Mouse (Mus musculus) ES-Bruce4 (cell line): ENCODE results near the gene Ptprm. TPM values are rescaled to one million over a fixed set of nuclear protein-coding genes. Genes with fewer than 3 reads are reported as not detected.

ENCODE experiments used
- H3K27ac ChIP-seq: 2 replicates; pipeline ENCODE4 v1.5.1; 2012; ENCODE audit warnings: low read length, inconsistent platforms; ENCODE audit not compliant: insufficient read depth
- H3K27me3 ChIP-seq: 2 replicates; pipeline ENCODE4 v1.6.1; 2012; ENCODE audit warnings: mild to moderate bottlenecking, low read length, inconsistent platforms; ENCODE audit not compliant: control insufficient read depth, poor library complexity, insufficient read depth, severe bottlenecking
- H3K36me3 ChIP-seq: 2 replicates; pipeline ENCODE4 v1.6.1; 2012; ENCODE audit warnings: inconsistent platforms, mild to moderate bottlenecking, low read length, moderate library complexity; ENCODE audit not compliant: control insufficient read depth, poor library complexity, insufficient read depth, severe bottlenecking
- H3K4me1 ChIP-seq: one replicate; pipeline ENCODE4 v1.8.1; 2011; ENCODE audit warnings: low read length; ENCODE audit not compliant: control insufficient read depth, insufficient read depth
- H3K4me3 ChIP-seq: 2 replicates; pipeline ENCODE4 v1.5.1; 2011; ENCODE audit warnings: low read depth, mild to moderate bottlenecking, low read length
- H3K9ac ChIP-seq: 2 replicates; pipeline ENCODE4 v1.6.1; 2012; ENCODE audit warnings: low read depth, mild to moderate bottlenecking, inconsistent platforms; ENCODE audit not compliant: poor library complexity, severe bottlenecking
- H3K9me3 ChIP-seq: replicated peaks from 2 replicates; pipeline ENCODE4 v1.6.1; 2012; ENCODE audit warnings: mild to moderate bottlenecking, low read length, inconsistent platforms; ENCODE audit not compliant: control insufficient read depth, poor library complexity, insufficient read depth, severe bottlenecking
- CTCF ChIP-seq: IDR thresholded peaks from one replicate; pipeline ENCODE4 v1.8.1; 2011; ENCODE audit warnings: low read depth, low read length
- EP300 ChIP-seq: IDR thresholded peaks from 2 replicates; pipeline ENCODE4 v1.6.1; 2011; ENCODE audit warnings: low read depth, low read length; ENCODE audit not compliant: insufficient read depth
- POLR2A ChIP-seq: IDR thresholded peaks from one replicate; pipeline ENCODE4 v1.8.1; 2011; ENCODE audit warnings: low read length; ENCODE audit not compliant: insufficient read depth
- polyA plus RNA-seq: library from polyadenylated mRNA; stranded (reverse); fragments of >200 nt; gene quantifications from 2 replicates; pipeline ENCODE4 v1.2.4, GENCODE M21; 2011; ENCODE audit warnings: low read depth; ENCODE audit not compliant: missing spikeins, insufficient read depth, insufficient read length

The Ptprm gene
- polyA plus RNA-seq, 1 experiment: 10.8 TPM

- Histone ChIP-seq H3K27ac (no peak overlapping the region), H3K27me3 (no peaks in the 10 kb centered on the region), H3K9me3 (no peaks in the 10 kb centered on the region), H3K4me1 (no peaks in the 10 kb centered on the region), H3K9ac (no peak overlapping the region), H3K4me3 (no peak overlapping the region), H3K36me3 (no peaks in the 10 kb centered on the region)
- TF ChIP-seq CTCF (no peak), POLR2A (no peak), EP300 (no peak)
Observed at GRCm38 (mm10) chr17:67242774-67243495, 111.3 kb downstream of the Ptprm start.

DNA sequence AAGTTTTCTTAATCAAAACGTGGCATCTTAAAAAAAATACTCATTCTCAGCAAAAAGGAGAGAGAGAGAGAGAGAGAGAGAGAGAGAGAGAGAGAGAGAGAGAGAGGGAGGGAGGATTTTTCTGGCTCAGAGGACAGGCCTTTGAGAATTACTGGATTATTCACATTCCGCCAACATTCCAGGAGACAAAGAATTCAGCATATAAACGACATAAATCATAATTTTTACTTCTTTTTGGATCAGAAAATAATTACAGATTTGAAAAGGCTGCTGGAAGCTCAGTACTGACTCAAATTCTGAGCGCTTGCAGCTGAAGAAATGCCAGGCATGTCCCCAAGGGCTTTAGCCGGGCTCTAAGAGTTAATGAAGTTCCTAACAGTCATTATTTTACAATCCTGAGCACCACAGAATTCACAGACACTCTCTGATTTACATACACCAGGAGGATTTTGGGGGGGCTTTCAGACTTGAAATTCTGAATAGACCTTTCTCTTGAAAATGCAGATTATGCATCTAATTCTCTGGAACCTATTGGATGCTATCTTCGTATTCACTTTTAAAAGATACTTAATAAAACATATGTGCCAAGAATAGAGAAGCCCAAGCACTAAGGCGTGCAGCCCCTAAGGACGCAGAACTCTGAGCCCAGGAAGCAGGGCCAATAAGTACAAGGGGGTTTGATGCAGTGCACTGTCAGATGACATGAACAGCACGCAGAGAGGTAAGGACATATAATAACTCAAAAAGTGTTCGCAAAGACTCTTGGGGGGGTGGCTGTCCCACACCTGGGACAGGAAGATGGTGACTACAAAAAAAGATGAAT is 112.1 kb downstream of the Ptprm start:
- TF ChIP-seq POLR2A: no peak
- no peak for TF ChIP-seq EP300
- TF ChIP-seq CTCF: no peak
- no peaks in the 10 kb centered on the region for H3K9me3 ChIP-seq
- no peak overlapping the region for H3K27ac ChIP-seq
- H3K4me1 ChIP-seq: no peaks in the 10 kb centered on the region
- no peak overlapping the region for H3K4me3 ChIP-seq
- no peaks in the 10 kb centered on the region for H3K36me3 ChIP-seq
- no peaks in the 10 kb centered on the region for H3K27me3 ChIP-seq
- H3K9ac ChIP-seq: no peak overlapping the region

DNA sequence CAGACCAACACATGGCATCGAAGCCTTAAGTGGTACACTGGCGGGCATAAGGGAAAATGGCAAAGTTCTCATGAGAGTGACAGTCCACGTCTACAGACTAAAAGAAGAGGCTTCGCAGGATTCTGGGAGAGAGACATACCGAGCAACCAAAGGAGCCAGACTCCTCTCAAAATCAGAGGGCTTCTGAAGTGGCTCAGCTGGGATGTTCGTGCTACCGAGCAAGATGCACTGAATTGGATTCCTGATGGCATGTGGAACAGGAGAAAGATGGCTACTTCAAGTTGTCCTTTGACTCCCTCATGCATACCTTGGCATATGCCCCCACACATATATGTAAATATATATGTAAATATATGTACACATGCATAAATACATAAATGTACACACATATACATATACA is 115.4 kb downstream of the Ptprm start:
- no peaks in the 10 kb centered on the region for H3K36me3 ChIP-seq
- H3K27me3 ChIP-seq: no peaks in the 10 kb centered on the region
- TF ChIP-seq EP300 (no peak), POLR2A (no peak), CTCF (no peak)
- no peaks in the 10 kb centered on the region for H3K9me3 ChIP-seq
- H3K4me1 ChIP-seq: no peaks in the 10 kb centered on the region
- H3K4me3 ChIP-seq: no peak overlapping the region
- H3K27ac ChIP-seq: no peak overlapping the region
- H3K9ac ChIP-seq: no peak overlapping the region

GRCm38 (mm10) chr17:67237407-67237806 is 116.8 kb downstream of the Ptprm start:
- no peaks in the 10 kb centered on the region for H3K27me3 ChIP-seq
- H3K4me3 ChIP-seq: no peak overlapping the region
- H3K9me3 ChIP-seq: no peaks in the 10 kb centered on the region
- no peak overlapping the region for H3K27ac ChIP-seq
- H3K9ac ChIP-seq: no peak overlapping the region
- H3K36me3 ChIP-seq: no peaks in the 10 kb centered on the region
- TF ChIP-seq POLR2A (no peak), EP300 (no peak), CTCF (no peak)
- no peaks in the 10 kb centered on the region for H3K4me1 ChIP-seq

- Histone ChIP-seq H3K27me3 (no peaks in the 10 kb centered on the region), H3K4me3 (no peak overlapping the region), H3K36me3 (no peaks in the 10 kb centered on the region), H3K4me1 (no peaks in the 10 kb centered on the region), H3K27ac (no peak overlapping the region), H3K9me3 (no peaks in the 10 kb centered on the region), H3K9ac (no peak overlapping the region)
- TF ChIP-seq EP300 (no peak), CTCF (no peak), POLR2A (no peak)
Observed at GRCm38 (mm10) chr17:67233063-67233462, 121.2 kb downstream of the Ptprm start.

DNA sequence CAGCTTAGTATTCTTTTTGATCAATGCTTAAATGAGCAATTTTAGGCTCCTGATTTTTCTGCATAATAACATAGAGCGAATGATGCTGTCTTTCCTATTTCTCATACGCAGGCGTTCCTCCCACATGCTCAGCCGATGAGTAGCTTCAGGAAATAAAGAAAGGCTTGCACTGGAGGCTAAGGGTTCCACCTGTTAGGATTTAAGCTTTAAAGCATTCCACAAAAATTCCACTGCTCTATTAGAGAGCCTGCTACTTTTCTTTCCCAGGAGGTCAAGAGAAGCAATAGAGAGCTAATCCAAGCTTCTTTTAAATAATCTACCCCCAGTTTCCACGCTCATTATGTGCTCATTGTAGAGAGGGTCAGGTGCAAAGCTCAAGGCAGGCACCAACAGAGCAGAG is 127.3 kb downstream of the Ptprm start:
- no peak overlapping the region for H3K9ac ChIP-seq
- no peak overlapping the region for H3K27ac ChIP-seq
- no peak overlapping the region for H3K4me3 ChIP-seq
- H3K36me3 ChIP-seq: no peaks in the 10 kb centered on the region
- no peak for TF ChIP-seq EP300
- no peak for TF ChIP-seq CTCF
- no peak for TF ChIP-seq POLR2A
- no peaks in the 10 kb centered on the region for H3K9me3 ChIP-seq
- H3K27me3 ChIP-seq: no peaks in the 10 kb centered on the region
- H3K4me1 ChIP-seq: no peaks in the 10 kb centered on the region
